Mouse (Mus musculus): ENCODE measurements around the gene Usf1. TPM values are rescaled to one million over a fixed set of nuclear protein-coding genes. Genes with fewer than 3 reads are reported as not detected.

The Usf1 gene
- total and polyA plus RNA-seq, 2 experiments from 2014 or later, result 183 to 200 TPM

- no peaks in the 10 kb centered on the region for H3K4me1 ChIP-seq (ENCODE audit: insufficient read depth)
- H3K4me3 ChIP-seq (ENCODE audit: low read depth, low read length), result no peak overlapping the region
- H3K9me3 ChIP-seq (ENCODE audit: low read length), result no peaks in the 10 kb centered on the region
- H3K9ac ChIP-seq, result no peak overlapping the region
- H3K4me2 ChIP-seq (ENCODE audit: low read depth), result 0 out of 2 replicates have a peak overlapping the region, but pooled peaks have one; percentile 2
- DNase-seq (no peak), ATAC-seq (no peak; the same call in 1 of the 2 replicates)
- peaks cover 23% of the 10 kb centered on the region for H3K27me3 ChIP-seq (ENCODE audit: insufficient read depth, low read length)
- H3K27ac ChIP-seq (ENCODE audit: low read depth, low read length), result no peak overlapping the region
- no peak for TF ChIP-seq CTCF (IDR thresholded peaks at IDR 0.05; ENCODE audit: low read depth)
- 41% methylated on average over 9 of the region's 9 CpGs for WGBS
- no peaks in the 10 kb centered on the region for H3K36me3 ChIP-seq (ENCODE audit: insufficient read depth)
Observed at GRCm38 (mm10) chr1:171440025-171440725, 29.1 kb downstream of the Usf1 start.

- no peak for ATAC-seq
- Histone ChIP-seq H3K27ac (ENCODE audit: low read depth, low read length) (no peak overlapping the region), H3K9ac (no peak overlapping the region), H3K9me3 (ENCODE audit: low read length) (no peaks in the 10 kb centered on the region), H3K4me2 (ENCODE audit: low read depth) (no peak overlapping the region), H3K36me3 (ENCODE audit: insufficient read depth) (no peaks in the 10 kb centered on the region), H3K27me3 (ENCODE audit: insufficient read depth, low read length) (peaks cover 23% of the 10 kb centered on the region), H3K4me1 (ENCODE audit: insufficient read depth) (no peaks in the 10 kb centered on the region), H3K4me3 (ENCODE audit: low read depth, low read length) (no peak overlapping the region)
- no peak for TF ChIP-seq CTCF (IDR thresholded peaks at IDR 0.05; ENCODE audit: low read depth)
- 70% methylated on average over 7 of the region's 7 CpGs for WGBS
- DNase-seq, result no peak
Observed at GRCm38 (mm10) chr1:171441466-171442412, 30.6 kb downstream of the Usf1 start.

- Histone ChIP-seq H3K4me1 (ENCODE audit: insufficient read depth) (no peaks in the 10 kb centered on the region), H3K4me3 (ENCODE audit: low read depth, low read length) (no peak overlapping the region), H3K27me3 (ENCODE audit: insufficient read depth, low read length) (peaks cover 17% of the 10 kb centered on the region), H3K4me2 (ENCODE audit: low read depth) (no peak overlapping the region), H3K9ac (no peak overlapping the region), H3K9me3 (ENCODE audit: low read length) (no peaks in the 10 kb centered on the region), H3K36me3 (ENCODE audit: insufficient read depth) (no peaks in the 10 kb centered on the region), H3K27ac (ENCODE audit: low read depth, low read length) (no peak overlapping the region)
- 71% methylated on average over 8 of the region's 8 CpGs for WGBS
- TF ChIP-seq CTCF (IDR thresholded peaks at IDR 0.05; ENCODE audit: low read depth), result no peak
- DNase-seq (no peak), ATAC-seq (no peak)
Observed at GRCm38 (mm10) chr1:171442413-171442760, 31.3 kb downstream of the Usf1 start.

GRCm38 (mm10) chr1:171445050-171445449 lies 33.9 kb downstream of the Usf1 start:
- DNase-seq, result no peak
- 93% methylated on average over 5 of the region's 5 CpGs for WGBS
- no peak for ATAC-seq

DNA sequence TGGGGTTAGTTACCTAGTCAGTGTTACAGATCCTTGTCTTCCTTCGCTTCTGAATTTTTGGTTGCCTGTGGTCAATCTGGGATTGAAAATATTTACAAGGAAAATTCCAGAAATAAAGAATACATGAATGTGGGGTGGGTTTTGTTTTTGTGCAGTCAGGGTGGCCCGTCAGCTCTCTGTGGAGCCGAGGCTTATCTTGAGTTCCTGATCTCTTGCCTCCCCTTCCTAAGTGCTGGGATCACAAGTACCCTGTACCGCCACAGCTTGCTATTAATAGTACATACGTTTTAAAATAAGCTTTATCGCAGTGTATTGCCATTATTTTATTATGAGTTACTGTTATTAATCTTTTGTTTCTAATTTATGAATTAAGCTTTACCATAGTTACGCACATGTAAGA lies 35.7 kb downstream of the Usf1 start:
- no peaks in the 10 kb centered on the region for H3K27me3 ChIP-seq (ENCODE audit: insufficient read depth, low read length)
- 78% methylated on average over 7 of the region's 7 CpGs for WGBS

More at GRCm38 (mm10) chr1:171445050-171445449, 33.9 kb downstream of the Usf1 start:
- Histone ChIP-seq H3K9me3 (ENCODE audit: low read length) (no peaks in the 10 kb centered on the region), H3K9ac (no peak overlapping the region), H3K4me1 (ENCODE audit: insufficient read depth) (no peaks in the 10 kb centered on the region), H3K4me3 (ENCODE audit: low read depth, low read length) (no peak overlapping the region), H3K4me2 (ENCODE audit: low read depth) (no peak overlapping the region), H3K27ac (ENCODE audit: low read depth, low read length) (no peak overlapping the region), H3K27me3 (ENCODE audit: insufficient read depth, low read length) (no peaks in the 10 kb centered on the region), H3K36me3 (ENCODE audit: insufficient read depth) (no peaks in the 10 kb centered on the region)
- TF ChIP-seq CTCF (IDR thresholded peaks at IDR 0.05; ENCODE audit: low read depth), result no peak

GRCm38 (mm10) chr1:171447692-171448091 lies 36.6 kb downstream of the Usf1 start:
- Histone ChIP-seq H3K9me3 (ENCODE audit: low read length) (no peaks in the 10 kb centered on the region), H3K4me2 (ENCODE audit: low read depth) (no peak overlapping the region), H3K27me3 (ENCODE audit: insufficient read depth, low read length) (no peaks in the 10 kb centered on the region), H3K27ac (ENCODE audit: low read depth, low read length) (no peak overlapping the region), H3K4me3 (ENCODE audit: low read depth, low read length) (no peak overlapping the region), H3K9ac (no peak overlapping the region), H3K4me1 (ENCODE audit: insufficient read depth) (no peaks in the 10 kb centered on the region), H3K36me3 (ENCODE audit: insufficient read depth) (no peaks in the 10 kb centered on the region)
- ATAC-seq (no peak), DNase-seq (no peak)
- WGBS, result 74% methylated on average over 10 of the region's 10 CpGs
- TF ChIP-seq CTCF (IDR thresholded peaks at IDR 0.05; ENCODE audit: low read depth), result no peak

More for the DNA sequence above, 35.7 kb downstream of the Usf1 start:
- no peak overlapping the region for H3K27ac ChIP-seq (ENCODE audit: low read depth, low read length)
- no peaks in the 10 kb centered on the region for H3K36me3 ChIP-seq (ENCODE audit: insufficient read depth)
- H3K4me3 ChIP-seq (ENCODE audit: low read depth, low read length), result no peak overlapping the region
- H3K4me1 ChIP-seq (ENCODE audit: insufficient read depth), result no peaks in the 10 kb centered on the region
- no peak for ATAC-seq
- H3K9me3 ChIP-seq (ENCODE audit: low read length), result no peaks in the 10 kb centered on the region
- no peak for TF ChIP-seq CTCF (IDR thresholded peaks at IDR 0.05; ENCODE audit: low read depth)
- no peak for DNase-seq
- H3K9ac ChIP-seq, result no peak overlapping the region
- no peak overlapping the region for H3K4me2 ChIP-seq (ENCODE audit: low read depth)

DNA sequence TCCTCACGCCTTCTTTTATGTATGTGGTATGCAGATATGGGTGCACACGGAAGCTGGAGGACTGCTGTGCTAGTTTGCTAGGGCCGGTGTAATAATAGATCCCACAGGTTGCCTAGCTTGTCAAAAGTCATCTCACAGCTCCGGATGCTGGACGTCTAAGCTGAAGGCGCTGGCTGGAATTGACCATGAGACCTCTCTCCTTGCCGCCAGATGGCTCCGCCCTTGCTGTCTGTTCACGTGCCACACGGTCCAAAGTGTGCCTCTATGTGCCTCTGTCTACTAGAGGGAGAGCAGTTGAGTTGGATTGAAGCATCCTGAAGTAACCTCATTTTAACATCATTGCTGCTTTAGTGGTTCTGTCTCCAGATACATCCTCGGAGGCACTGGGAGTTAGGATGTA lies 38.9 kb downstream of the Usf1 start:
- no peaks in the 10 kb centered on the region for H3K9me3 ChIP-seq (ENCODE audit: low read length)
- no peak overlapping the region for H3K9ac ChIP-seq
- no peak for TF ChIP-seq CTCF (IDR thresholded peaks at IDR 0.05; ENCODE audit: low read depth)
- no peak overlapping the region for H3K4me3 ChIP-seq (ENCODE audit: low read depth, low read length)
- no peak for DNase-seq
- H3K36me3 ChIP-seq (ENCODE audit: insufficient read depth), result no peaks in the 10 kb centered on the region
- no peak for ATAC-seq
- H3K4me1 ChIP-seq (ENCODE audit: insufficient read depth), result no peaks in the 10 kb centered on the region
- H3K27me3 ChIP-seq (ENCODE audit: insufficient read depth, low read length), result no peaks in the 10 kb centered on the region
- H3K4me2 ChIP-seq (ENCODE audit: low read depth), result no peak overlapping the region
- H3K27ac ChIP-seq (ENCODE audit: low read depth, low read length), result no peak overlapping the region
- WGBS, result 88% methylated on average over 11 of the region's 11 CpGs
